Comparison of ENCODE assay signal across 33 mouse cellular contexts in the genomic region with DNA sequence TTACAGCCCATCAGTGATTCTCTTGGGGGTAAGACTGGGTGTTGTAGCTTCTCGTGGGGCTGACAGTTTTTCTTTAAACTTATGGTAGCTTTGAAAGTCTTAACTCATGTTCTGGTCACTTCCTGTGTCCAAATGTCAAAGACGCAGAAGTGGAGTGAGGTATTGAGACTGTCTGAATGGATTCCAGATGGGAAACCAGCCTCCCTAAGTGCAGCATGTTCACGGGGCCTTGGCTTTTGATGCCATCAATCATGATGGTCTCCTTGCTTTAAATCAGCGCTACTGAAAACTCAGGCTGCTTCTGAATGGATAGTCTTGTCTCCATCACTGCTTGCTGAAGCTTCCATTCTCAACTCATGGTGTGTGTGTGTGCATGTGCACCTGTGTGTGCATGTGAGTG. TPM values are rescaled to one million over a fixed set of nuclear protein-coding genes. Genes with fewer than 3 reads are reported as not detected.
"Had no signal": no experiment of that assay in that cellular context is flagged by ENCODE, and none has a peak within 500 bp of the region (broad histone marks: within the 10 kb centered on the region; RNA-seq: fewer than 3 reads in every experiment).

No protein-coding gene starts in this region.

- ATAC-seq: hindbrain, postnatal 0 days; intestine, embryonic 16.5 days had no signal

- H3K4me1 ChIP-seq: heart, embryonic 13.5 days; heart, embryonic 15.5 days; hindbrain, embryonic 13.5 days; hindbrain, embryonic 15.5 days; kidney, embryonic 15.5 days; limb, embryonic 12.5 days had no signal

- DNase-seq: gastrocnemius, postnatal 14 days; gastrocnemius, postnatal 36 days; heart, adult 11 months; heart, adult 2 months; heart, postnatal 14 days; heart, postnatal 36 days; kidney, adult 11 months; kidney, adult 2 months; kidney, adult 9 months; kidney, postnatal 10 days; kidney, postnatal 25 days; kidney, postnatal 4 days; liver had no signal

- H3K27me3 ChIP-seq: heart, embryonic 13.5 days; heart, embryonic 15.5 days; hindbrain, embryonic 13.5 days; hindbrain, embryonic 15.5 days; kidney, embryonic 15.5 days; limb, embryonic 12.5 days had no signal

- H3K27ac ChIP-seq: heart, adult 2 months; heart, embryonic 13.5 days; heart, embryonic 15.5 days; hindbrain, embryonic 13.5 days; hindbrain, embryonic 15.5 days; hindbrain, postnatal 0 days; kidney, embryonic 15.5 days; layer of hippocampus, adult 2 months; left cerebral cortex, adult 2 months; limb, embryonic 10.5 days; limb, embryonic 12.5 days had no signal

- H3K36me3 ChIP-seq: heart, embryonic 15.5 days; hindbrain, embryonic 13.5 days; hindbrain, embryonic 15.5 days had no signal

- H3K9me3 ChIP-seq: heart, embryonic 13.5 days; heart, embryonic 15.5 days; hindbrain, embryonic 13.5 days; hindbrain, embryonic 15.5 days; kidney, embryonic 15.5 days; limb, embryonic 10.5 days; limb, embryonic 12.5 days had no signal

- H3K4me2 ChIP-seq: heart, embryonic 11.5 days; heart, embryonic 13.5 days; heart, embryonic 15.5 days; hindbrain, embryonic 13.5 days; hindbrain, embryonic 15.5 days; kidney, embryonic 15.5 days; limb, embryonic 12.5 days had no signal

- H3K9ac ChIP-seq: heart, embryonic 13.5 days; heart, embryonic 15.5 days; hindbrain, embryonic 13.5 days; hindbrain, embryonic 15.5 days; kidney, embryonic 15.5 days; limb, embryonic 12.5 days had no signal

- H3K4me3 ChIP-seq: heart, adult 2 months; heart, embryonic 13.5 days; heart, embryonic 15.5 days; hindbrain, embryonic 13.5 days; hindbrain, embryonic 15.5 days; kidney, embryonic 15.5 days; layer of hippocampus, adult 2 months; left cerebral cortex, adult 2 months; limb, embryonic 10.5 days; limb, embryonic 12.5 days had no signal

RNA-seq across cellular contexts. Expression of gene Slc22a14, which starts 5.9 kb away (rescaled TPM):
- total RNA-seq: gastrocnemius, adult 18-20 months; gastrocnemius, adult 8-10 months; gastrocnemius, postnatal 14 days; gastrocnemius, postnatal 36 days; heart, adult 2 months; hematopoietic stem cell, adult 5-6 weeks; hindbrain, postnatal 0 days; layer of hippocampus, adult 2 months; layer of hippocampus, postnatal 10 days; layer of hippocampus, postnatal 25 days; left cerebral cortex, adult 2 months; left cerebral cortex, postnatal 14 days; left cerebral cortex, postnatal 36 days had no signal
- polyA plus RNA-seq: heart, embryonic 11.5 days; heart, embryonic 13.5 days; hindbrain, embryonic 11.5 days; hindbrain, embryonic 13.5 days; hindbrain, embryonic 15.5 days; hindbrain, postnatal 0 days; limb, embryonic 10.5 days; limb, embryonic 12.5 days had no signal
